Mouse (Mus musculus) ES-E14 (cell line): ENCODE measurements around the gene Gdpgp1.

Experiments used
- CHD2 ChIP-seq: IDR thresholded peaks from 2 replicates; pipeline ENCODE4 v1.6.1; 2014; ENCODE audit warnings: mild to moderate bottlenecking, low read depth, low read length, inconsistent platforms
- HCFC1 ChIP-seq: IDR thresholded peaks from 2 replicates; pipeline ENCODE4 v1.6.1; 2012; ENCODE audit warnings: low read length, inconsistent platforms, borderline replicate concordance; ENCODE audit not compliant: insufficient read depth
- MAFK ChIP-seq: IDR thresholded peaks from 2 replicates; pipeline ENCODE4 v1.6.1; 2014; ENCODE audit warnings: mild to moderate bottlenecking, low read depth, low read length, inconsistent platforms; ENCODE audit not compliant: insufficient read depth
- ZC3H11A ChIP-seq: IDR thresholded peaks from 2 replicates; pipeline ENCODE4 v1.6.1; 2012; ENCODE audit warnings: low read depth, mild to moderate bottlenecking, inconsistent platforms, low read length, borderline replicate concordance
- ZNF384 ChIP-seq: IDR thresholded peaks from 2 replicates; pipeline ENCODE4 v1.6.1; 2012; ENCODE audit warnings: low read depth, low read length, inconsistent platforms

DNA sequence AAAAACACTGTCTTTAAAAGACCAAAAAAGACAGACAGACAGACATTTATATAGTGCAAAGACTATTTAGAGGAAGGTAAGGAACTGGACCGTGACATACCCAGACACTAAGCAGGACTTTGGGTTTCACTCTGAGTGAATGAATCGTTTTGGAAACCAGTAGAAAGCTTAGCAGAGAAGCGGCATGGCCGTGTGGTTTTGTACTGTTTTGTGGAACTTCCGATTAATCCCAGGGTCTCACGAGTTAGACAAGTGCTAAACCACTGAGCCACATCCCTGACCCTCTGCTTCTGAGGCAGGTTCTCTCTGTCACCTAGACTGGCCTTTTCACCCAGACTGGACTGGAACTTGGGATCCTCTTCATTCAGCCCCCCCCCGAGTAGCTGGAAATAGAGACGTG, 18.2 kb upstream of the Gdpgp1 start:
- no peak for TF ChIP-seq MAFK
- TF ChIP-seq ZNF384 = no peak
- no peak for TF ChIP-seq CHD2
- TF ChIP-seq HCFC1 = no peak
- TF ChIP-seq ZC3H11A = no peak
